Mouse (Mus musculus): ENCODE measurements around the gene Mc1r. TPM values are rescaled to one million over a fixed set of nuclear protein-coding genes. Genes with fewer than 3 reads are reported as not detected.

Mc1r gene
- 0.03 and 0.08 TPM in 2 replicates for polyA plus RNA-seq (2012; rRNA removed)

GRCm38 (mm10) chr8:123406786-123407185, at the start of gene Mc1r:
Gene Mc1r (plus strand): TSS chr8:123407107.

GRCm38 (mm10) chr8:123373403-123374238, 33.3 kb upstream of the Mc1r start, which contains the start of gene Tcf25:
Gene Tcf25 (plus strand): TSS chr8:123373753.

GRCm38 (mm10) chr8:123411246-123411645, 4.3 kb downstream of the Mc1r start, which contains the start of gene Tubb3:
Gene Tubb3 (plus strand): TSS chr8:123411424.

GRCm38 (mm10) chr8:123423441-123423840, 16.5 kb downstream of the Mc1r start, which contains the start of gene Def8:
Gene Def8 (plus strand): TSS chr8:123423527.

Other genes with a start within 250 kb of the Mc1r start
- gene Sult5a1, start 248.8 kb upstream of the Mc1r start, polyA plus RNA-seq (2012; rRNA removed): 1.1 and 3.5 TPM in 2 replicates
- 0.08 and 0.66 TPM in 2 replicates for gene Dpep1, start 220.9 kb upstream of the Mc1r start, polyA plus RNA-seq (2012; rRNA removed)
- gene Chmp1a, start 194.3 kb upstream of the Mc1r start, polyA plus RNA-seq (2012; rRNA removed): 157 and 160 TPM in 2 replicates
- 8.2 and 8.8 TPM in 2 replicates for gene Spata33, start 194.3 kb upstream of the Mc1r start, polyA plus RNA-seq (2012; rRNA removed)
- gene Cdk10, start 182.3 kb upstream of the Mc1r start, polyA plus RNA-seq (2012; rRNA removed): 128 TPM in 2 replicates
- gene Spata2l, start 170.9 kb upstream of the Mc1r start, polyA plus RNA-seq (2012; rRNA removed): 8.7 and 8.9 TPM in 2 replicates
- gene Zfp276, start 152.9 kb upstream of the Mc1r start, polyA plus RNA-seq (2012; rRNA removed): 31.7 and 34.6 TPM in 2 replicates
- 119 and 125 TPM in 2 replicates for gene Vps9d1, start 152.8 kb upstream of the Mc1r start, polyA plus RNA-seq (2012; rRNA removed)
- 10.7 and 10.9 TPM in 2 replicates for gene Fanca, start 88.5 kb upstream of the Mc1r start, polyA plus RNA-seq (2012; rRNA removed)
- 40.7 and 41.0 TPM in 2 replicates for gene Spire2, start 74.4 kb upstream of the Mc1r start, polyA plus RNA-seq (2012; rRNA removed)
- 365 and 387 TPM in 2 replicates for gene Tcf25, start 33.4 kb upstream of the Mc1r start, polyA plus RNA-seq (2012; rRNA removed)
- gene Tubb3, start 4.3 kb downstream of the Mc1r start, polyA plus RNA-seq (2012; rRNA removed): 3,129 and 3,402 TPM in 2 replicates
- 50.0 and 50.3 TPM in 2 replicates for gene Def8, start 16.4 kb downstream of the Mc1r start, polyA plus RNA-seq (2012; rRNA removed)
- gene Afg3l1, start 70.8 kb downstream of the Mc1r start, polyA plus RNA-seq (2012; rRNA removed): 30.2 and 30.7 TPM in 2 replicates
- gene Dbndd1, start 108.4 kb downstream of the Mc1r start, polyA plus RNA-seq (2012; rRNA removed): 76.5 and 81.7 TPM in 2 replicates
- gene Gas8, start 111.7 kb downstream of the Mc1r start, polyA plus RNA-seq (2012; rRNA removed): 50.2 and 53.7 TPM in 2 replicates
- 29.2 and 31.8 TPM in 2 replicates for gene Rhou, start 246.8 kb downstream of the Mc1r start, polyA plus RNA-seq (2012; rRNA removed)